Mouse (Mus musculus) embryonic stem cell, embryonic (primary cell): ENCODE data around the gene Ahnak.

Experiments used
- CTCF ChIA-PET, 4 experiments: fragments of 300-600 bp in 2 of 4; fragments of 350-600 bp in 2 of 4; sonication (Branson Sonifier 250); formaldehyde crosslinking; loops; one replicate each; lab custom pipeline; 2022; ENCODE audit warnings: inconsistent platforms in 2 of 4; lab: Charles Lee
- POLR2A ChIA-PET, 4 experiments: fragments of 300-600 bp in 2 of 4; fragments of 350-600 bp in 2 of 4; sonication (Branson Sonifier 250); formaldehyde crosslinking; loops; one replicate each; lab custom pipeline; 2022; ENCODE audit warnings: antibody characterized with exemption in 4 of 4, inconsistent platforms in 1 of 4; lab: Charles Lee

Gene Ahnak

GRCm38 (mm10) chr19:8983150-8983650 lies 5.9 kb upstream of the Ahnak start:
- CTCF ChIA-PET = interaction anchor here in 3 of 4 experiments (0.7 to 9.2 kb wide), 4 partner anchors 10 to 130 kb away, joined by 3 to 57 read pairs (median 4); no protein-coding TSS in a partner anchor

GRCm38 (mm10) chr19:8984255-8984868 lies 4.7 kb upstream of the Ahnak start:
- ChIA-PET CTCF (interaction anchor here in 2 of 4 experiments (1.2 to 9.2 kb wide), 5 partner anchors 9 to 131 kb away, joined by 3 to 57 read pairs (median 4); partner anchors contain the start of gene Eef1g (in 1 of the 2)), POLR2A (interaction anchor here (0.7 to 23.4 kb wide), 75 partner anchors 6 to 270 kb away, joined by 3 to 604 read pairs (median 4); partner anchors contain the start of genes Eef1g (in 3 of the 4), 1810009A15Rik (in 2 of the 4), Gm49416 (in 2 of the 4) and Gng3 (in 2 of the 4))

More at GRCm38 (mm10) chr19:8983150-8983650, 5.9 kb upstream of the Ahnak start:
- POLR2A ChIA-PET = interaction anchor here (0.6 to 23.4 kb wide), 47 partner anchors 8 to 260 kb away, joined by 3 to 604 read pairs (median 5); partner anchors contain the start of genes Eef1g (in 3 of the 4), 1810009A15Rik (in 2 of the 4), Gm49416 (in 2 of the 4) and Tut1 (in 2 of the 4)

- POLR2A ChIA-PET = interaction anchor here (0.6 to 23.4 kb wide), 12 partner anchors 9 to 124 kb away, joined by 3 to 604 read pairs (median 12); partner anchors contain the start of genes 1810009A15Rik (in 2 of the 4), Eef1g (in 2 of the 4), Gm49416 (in 2 of the 4) and Ganab (in 1 of the 4)
- CTCF ChIA-PET = no interaction called here
These were observed 3.2 kb upstream of the Ahnak start for GRCm38 (mm10) chr19:8985891-8986290.

GRCm38 (mm10) chr19:8987816-8988215 lies 1.3 kb upstream of the Ahnak start:
- CTCF ChIA-PET = interaction anchor here in 2 of 4 experiments (1.2 to 6.1 kb wide), 4 partner anchors 9 to 96 kb away, joined by 3 to 60 read pairs (median 5); no protein-coding TSS in a partner anchor

GRCm38 (mm10) chr19:8988346-8989065 lies 578 bp upstream of the Ahnak start:
- POLR2A ChIA-PET = interaction anchor here (0.5 to 6.5 kb wide), 67 partner anchors 9 to 276 kb away, joined by 3 to 438 read pairs (median 7); partner anchors contain the start of genes 1810009A15Rik (in 3 of the 4), Eef1g (in 3 of the 4), Gm49416 (in 3 of the 4) and Slc3a2 (in 3 of the 4)
- CTCF ChIA-PET = interaction anchor here in 2 of 4 experiments (0.6 to 6.1 kb wide), 7 partner anchors 9 to 227 kb away, joined by 3 to 60 read pairs (median 5); no protein-coding TSS in a partner anchor

More at GRCm38 (mm10) chr19:8987816-8988215, 1.3 kb upstream of the Ahnak start:
- POLR2A ChIA-PET = interaction anchor here (0.9 to 6.5 kb wide), 26 partner anchors 9 to 275 kb away, joined by 3 to 438 read pairs (median 18); partner anchors contain the start of genes 1810009A15Rik (in 3 of the 4), Gm49416 (in 3 of the 4), Eef1g (in 2 of the 4) and Bscl2 (in 1 of the 4)

GRCm38 (mm10) chr19:8989567-8990431 lies 715 bp downstream of the Ahnak start:
- ChIA-PET POLR2A (interaction anchor here (0.6 to 6.5 kb wide), 96 partner anchors 8 to 275 kb away, joined by 3 to 438 read pairs (median 6); partner anchors contain the start of genes 1810009A15Rik (in 3 of the 4), Eef1g (in 3 of the 4), Gm49416 (in 3 of the 4) and B3gat3 (in 2 of the 4)), CTCF (interaction anchor here in 3 of 4 experiments (0.5 to 6.1 kb wide), 12 partner anchors 11 to 272 kb away, joined by 3 to 60 read pairs (median 3); no protein-coding TSS in a partner anchor)

- ChIA-PET POLR2A (interaction anchor here (0.5 to 6.5 kb wide), 102 partner anchors 7 to 276 kb away, joined by 3 to 438 read pairs (median 6); partner anchors contain the start of genes Eef1g (in 3 of the 4), 1810009A15Rik (in 2 of the 4), Gm49416 (in 2 of the 4) and Gng3 (in 2 of the 4)), CTCF (interaction anchor here (0.6 to 6.1 kb wide), 12 partner anchors 12 to 307 kb away, joined by 3 to 60 read pairs (median 4); partner anchors contain the start of genes Eef1g (in 1 of the 4) and Ubxn1 (in 1 of the 4))
These were observed 1.5 kb downstream of the Ahnak start for GRCm38 (mm10) chr19:8990432-8991102.

- ChIA-PET CTCF (interaction anchor here (0.5 to 6.1 kb wide), 16 partner anchors 12 to 1904 kb away, joined by 3 to 60 read pairs (median 4); partner anchors contain the start of genes Eef1g (in 1 of the 4), Prpf19 (in 1 of the 4) and Ubxn1 (in 1 of the 4)), POLR2A (interaction anchor here (0.6 to 6.5 kb wide), 80 partner anchors 8 to 1895 kb away, joined by 3 to 438 read pairs (median 6); partner anchors contain the start of genes Eef1g (in 3 of the 4), 1810009A15Rik (in 2 of the 4), Gm49416 (in 2 of the 4) and Gng3 (in 2 of the 4))
These were observed 2.3 kb downstream of the Ahnak start for GRCm38 (mm10) chr19:8991245-8991870.

- POLR2A ChIA-PET = interaction anchor here (0.6 to 6.5 kb wide), 99 partner anchors 7 to 1895 kb away, joined by 3 to 438 read pairs (median 5); partner anchors contain the start of genes 1810009A15Rik (in 3 of the 4), Eef1g (in 3 of the 4), Gm49416 (in 3 of the 4) and B3gat3 (in 2 of the 4)
- CTCF ChIA-PET = interaction anchor here (0.5 to 6.1 kb wide), 37 partner anchors 11 to 1903 kb away, joined by 3 to 60 read pairs (median 4); partner anchors contain the start of genes Eef1g (in 1 of the 4), Mta2 (in 1 of the 4), Prpf19 (in 1 of the 4) and Ubxn1 (in 1 of the 4)
These were observed 3.0 kb downstream of the Ahnak start for GRCm38 (mm10) chr19:8991871-8992735.

GRCm38 (mm10) chr19:8992769-8993624 lies 3.9 kb downstream of the Ahnak start:
- CTCF ChIA-PET = interaction anchor here (0.5 to 6.1 kb wide), 41 partner anchors 9 to 975 kb away, joined by 3 to 60 read pairs (median 4); partner anchors contain the start of genes Eef1g (in 1 of the 4) and Mta2 (in 1 of the 4)
- POLR2A ChIA-PET = interaction anchor here (0.7 to 6.5 kb wide), 71 partner anchors 6 to 331 kb away, joined by 3 to 438 read pairs (median 6); partner anchors contain the start of genes 1810009A15Rik (in 3 of the 4), Eef1g (in 3 of the 4), Gm49416 (in 3 of the 4) and B3gat3 (in 2 of the 4)

- ChIA-PET POLR2A (interaction anchor here (0.8 to 6.5 kb wide), 31 partner anchors 9 to 280 kb away, joined by 3 to 438 read pairs (median 9); partner anchors contain the start of genes Eef1g (in 3 of the 4), 1810009A15Rik (in 1 of the 4), Gm49416 (in 1 of the 4) and Mta2 (in 1 of the 4)), CTCF (interaction anchor here (0.7 to 6.1 kb wide), 15 partner anchors 12 to 116 kb away, joined by 3 to 60 read pairs (median 5); no protein-coding TSS in a partner anchor)
These were observed 4.5 kb downstream of the Ahnak start for GRCm38 (mm10) chr19:8993625-8993912.

- ChIA-PET POLR2A (interaction anchor here in 2 of 4 experiments (0.6 to 6.0 kb wide), 13 partner anchors 9 to 147 kb away, joined by 3 to 106 read pairs (median 5); partner anchors contain the start of gene Eef1g (in 1 of the 2)), CTCF (interaction anchor here in 2 of 4 experiments (0.6 to 1.3 kb wide), 4 partner anchors 85 to 1011 kb away, joined by 3 to 7 read pairs (median 3); partner anchors contain the start of gene Ubxn1 (in 1 of the 2))
These were observed 5.9 kb downstream of the Ahnak start for GRCm38 (mm10) chr19:8994813-8995607.
